Mouse (Mus musculus): ENCODE measurements around the gene Sh2b2.

Sh2b2 gene

GRCm38 (mm10) chr5:136173606-136174463 lies 72.5 kb downstream of the Sh2b2 start:
- DNase-seq, result peak; percentile 62

- DNase-seq, result no peak
Measured at GRCm38 (mm10) chr5:136172939-136173338, 73.4 kb downstream of the Sh2b2 start.

GRCm38 (mm10) chr5:136171363-136172341 lies 74.7 kb downstream of the Sh2b2 start:
- DNase-seq, result peak; percentile 47

GRCm38 (mm10) chr5:136170512-136171362 lies 75.6 kb downstream of the Sh2b2 start, which contains the start of gene Orai2:
Orai2 (minus strand) TSS chr5:136170713.
- peak; percentile 94 for DNase-seq

- peak; percentile 77 for DNase-seq
Measured at GRCm38 (mm10) chr5:136169626-136170511, 76.5 kb downstream of the Sh2b2 start.
